Mouse (Mus musculus): ENCODE measurements around the gene Mex3a.

The Mex3a gene

DNA sequence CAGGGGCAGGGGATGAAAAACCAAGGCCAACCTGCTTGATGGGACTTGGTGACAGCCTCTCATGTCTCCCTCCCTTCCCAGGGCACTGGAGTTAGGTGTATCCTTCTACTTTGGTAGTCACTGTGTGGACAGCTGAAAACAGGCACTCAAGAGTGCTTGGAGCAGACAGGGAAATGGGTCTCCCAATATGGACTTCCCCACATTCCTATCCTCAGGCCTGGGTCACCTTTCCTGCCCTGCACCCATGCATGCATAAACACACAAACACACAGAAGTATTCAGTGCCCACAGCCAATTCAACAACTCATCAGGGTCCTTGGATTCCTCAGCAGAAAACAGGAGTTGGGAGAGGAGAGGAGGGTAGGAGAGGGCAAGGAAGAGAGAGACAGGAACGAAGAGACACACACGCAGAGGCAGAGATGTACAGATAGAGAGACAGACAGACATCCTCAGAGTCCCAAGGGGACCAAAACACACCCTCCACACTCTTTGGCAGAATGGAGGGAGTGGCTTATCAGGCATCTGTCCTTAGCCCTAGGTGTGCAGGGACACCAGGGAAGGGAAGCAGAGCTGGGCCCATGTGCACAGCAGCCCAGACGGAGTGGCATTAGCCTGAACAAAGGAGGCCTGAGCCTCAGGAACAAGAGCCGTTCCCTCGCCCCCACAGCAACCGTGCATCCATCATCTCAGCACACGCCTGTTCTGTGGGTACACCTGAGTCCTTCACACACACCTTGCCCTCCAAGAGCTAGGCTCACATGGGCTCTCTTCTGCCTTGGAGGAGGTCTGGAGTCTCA lies 2.8 kb upstream of the Mex3a start:
- no peak for DNase-seq

DNA sequence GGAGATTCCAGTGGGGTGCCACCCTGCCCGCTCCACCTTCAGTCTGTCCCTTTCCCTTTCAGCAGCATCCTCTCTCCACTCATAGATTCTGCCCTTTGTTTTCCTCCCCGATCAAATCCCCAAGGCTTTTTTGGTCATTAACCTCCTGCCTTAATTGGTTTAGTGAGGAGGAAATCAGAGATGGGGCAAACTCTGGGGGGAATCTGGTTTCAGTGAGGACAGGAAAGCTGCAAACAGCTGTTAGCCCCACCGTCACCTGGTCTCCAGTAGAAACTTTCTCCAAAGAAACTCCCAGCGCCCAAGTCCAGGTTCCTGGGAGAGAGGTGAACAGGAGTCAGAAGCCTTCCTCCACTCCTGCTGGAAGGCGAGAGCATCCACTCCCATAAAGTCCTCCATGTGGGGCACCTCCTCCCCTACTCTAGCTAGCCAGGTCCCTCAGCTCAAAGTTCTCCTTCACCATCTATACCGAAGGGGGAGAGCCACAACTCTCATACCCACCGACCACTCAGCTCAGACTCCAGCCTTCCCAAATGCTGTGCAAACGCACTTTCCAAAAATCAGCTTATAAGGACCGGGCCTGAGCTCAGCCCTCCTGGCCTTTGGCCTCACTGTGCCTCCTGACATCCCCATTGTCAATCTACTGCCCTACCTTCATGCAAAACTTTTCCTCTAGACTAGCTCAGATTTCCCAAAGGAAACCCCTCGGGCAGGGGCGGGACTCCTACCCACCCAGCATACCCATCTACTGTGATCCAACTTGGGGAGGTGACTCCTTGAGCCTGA lies 1.9 kb upstream of the Mex3a start:
- DNase-seq, result no peak

DNA sequence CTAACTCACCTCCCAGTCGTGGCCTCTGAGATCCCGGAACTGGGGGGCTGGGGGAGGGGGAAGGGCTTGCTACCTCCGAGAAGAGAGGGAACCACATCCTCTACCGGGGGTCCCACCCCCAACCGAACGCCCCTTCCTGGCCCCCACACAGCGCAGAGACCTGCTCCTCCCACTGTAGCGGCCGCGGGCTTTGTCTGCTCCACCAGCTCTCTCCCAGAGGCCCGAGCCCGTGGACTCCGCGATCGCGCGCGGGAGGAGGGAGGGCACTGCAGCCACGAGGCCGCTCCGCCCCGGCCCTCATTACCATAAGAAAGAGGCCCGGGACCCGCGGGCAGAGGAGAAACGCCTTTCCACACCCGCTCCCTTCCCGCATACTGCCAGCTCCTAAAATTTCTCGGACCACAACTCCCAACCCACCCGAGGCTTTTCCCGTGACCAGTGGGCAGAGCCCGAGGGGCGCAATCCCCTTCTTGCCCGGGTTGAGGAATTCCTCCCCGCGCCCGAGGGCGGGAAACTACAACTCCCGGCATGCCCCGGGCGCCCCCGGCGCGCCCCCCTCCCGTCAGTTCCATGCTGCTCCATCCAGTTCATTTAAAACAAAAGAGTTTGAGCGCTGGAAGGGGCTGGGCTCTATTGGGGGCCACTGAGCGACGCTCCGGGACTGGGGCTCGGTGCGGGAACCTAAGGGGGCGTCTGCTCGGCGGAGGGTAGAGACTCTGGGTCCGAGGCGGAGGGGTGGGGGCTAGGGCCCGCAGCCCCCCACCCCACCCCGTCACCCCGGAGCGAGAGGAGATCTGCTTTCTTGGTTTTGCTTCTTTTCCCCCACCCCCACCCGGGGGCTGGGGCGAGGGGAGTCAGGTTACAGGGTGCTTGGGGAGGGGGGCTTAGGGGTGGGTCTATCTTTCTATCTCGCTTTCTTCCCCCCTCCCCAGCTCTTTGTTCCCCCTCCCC lies 572 bp upstream of the Mex3a start:
- DNase-seq, result peak; percentile 82

GRCm38 (mm10) chr3:88532689-88533511 lies 705 bp downstream of the Mex3a start:
- DNase-seq, result no peak

DNA sequence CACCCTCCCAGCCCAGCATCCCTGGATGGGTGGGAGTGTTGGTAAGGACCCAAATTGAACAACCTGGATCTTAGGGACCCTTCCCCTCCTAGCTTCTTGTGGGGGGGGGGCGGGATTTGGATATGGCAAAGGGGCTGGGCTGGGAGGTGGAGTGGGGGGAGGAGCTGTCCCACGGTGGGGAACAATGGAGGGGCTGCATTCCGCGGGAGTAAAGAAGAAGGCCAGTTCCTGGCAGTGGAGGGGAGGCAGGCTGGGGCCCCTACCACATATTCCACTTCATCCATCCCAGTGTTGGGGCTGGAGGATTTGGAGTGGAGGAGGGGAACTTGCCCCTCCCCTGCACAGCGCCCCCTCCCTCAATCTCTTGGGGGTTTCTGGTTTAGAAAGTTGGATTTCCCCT lies 1.5 kb downstream of the Mex3a start:
- no peak for DNase-seq

- DNase-seq, result no peak
Measured at GRCm38 (mm10) chr3:88535005-88535404, 2.8 kb downstream of the Mex3a start.

DNA sequence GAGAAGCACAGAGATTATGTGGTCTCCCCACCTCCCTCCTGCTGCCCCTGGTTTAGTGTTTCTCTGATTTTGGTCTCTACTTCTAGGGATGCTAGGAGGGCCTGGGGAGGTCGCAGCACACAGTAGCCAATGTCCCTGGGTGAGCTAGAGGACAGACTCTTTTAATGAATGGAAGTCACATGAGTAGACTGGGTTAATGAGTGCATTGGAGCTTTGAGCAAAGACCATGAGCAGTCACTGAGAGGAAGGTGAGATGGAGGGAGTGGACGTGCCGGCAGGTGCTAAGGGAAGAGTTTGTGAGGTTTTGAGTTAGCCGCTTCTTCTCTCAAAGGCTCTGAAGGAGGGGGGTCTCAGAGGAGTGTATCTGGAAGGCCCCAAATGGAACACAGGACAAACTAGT lies 3.3 kb downstream of the Mex3a start:
- DNase-seq, result peak; percentile 50

- DNase-seq, result peak; percentile 86
Measured at GRCm38 (mm10) chr3:88536103-88536930, 4.1 kb downstream of the Mex3a start.

GRCm38 (mm10) chr3:88537146-88537545 lies 5.0 kb downstream of the Mex3a start:
- DNase-seq, result no peak

DNA sequence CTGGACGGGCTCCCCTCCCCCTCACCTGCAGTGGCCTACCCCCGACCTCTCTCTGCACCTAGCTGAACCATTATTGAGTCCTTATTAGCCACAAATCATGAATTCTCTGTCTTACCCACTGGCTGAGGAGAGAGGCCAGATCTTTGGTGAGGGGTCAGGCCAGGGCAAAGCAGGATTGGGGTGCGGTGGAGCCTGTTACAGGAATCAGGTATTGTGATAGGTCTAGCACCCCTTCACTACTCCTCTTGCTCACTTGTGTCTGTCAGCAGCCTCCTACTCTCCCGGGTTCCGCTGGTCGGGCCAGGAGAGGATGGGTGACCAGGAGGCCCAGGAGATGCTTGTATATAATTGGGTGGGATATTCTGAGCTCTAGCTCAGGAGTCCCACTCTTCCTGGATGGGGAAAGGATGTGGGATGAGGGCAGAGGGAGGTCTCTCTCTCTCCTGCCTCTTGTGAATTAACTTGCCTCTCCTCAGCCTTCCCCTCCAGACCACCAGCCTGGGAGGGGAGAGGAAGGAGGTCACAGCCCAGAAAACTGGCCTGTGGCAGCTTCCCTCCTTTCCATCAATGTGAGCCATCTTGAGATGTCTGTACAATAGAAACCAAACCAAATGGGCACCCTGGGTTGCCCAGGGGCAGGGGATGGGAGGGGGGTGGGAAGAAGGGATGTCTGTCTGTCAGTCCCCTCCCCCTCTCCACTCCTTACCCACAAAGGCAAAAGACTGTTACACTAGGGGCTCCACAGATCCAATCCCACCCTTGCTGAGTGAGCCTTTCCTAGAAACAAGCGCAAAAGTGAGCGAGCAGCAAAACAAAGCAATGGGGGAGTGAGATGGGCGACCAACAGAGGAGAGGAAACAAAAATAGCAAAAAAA lies 6.3 kb downstream of the Mex3a start:
- DNase-seq, result no peak

DNA sequence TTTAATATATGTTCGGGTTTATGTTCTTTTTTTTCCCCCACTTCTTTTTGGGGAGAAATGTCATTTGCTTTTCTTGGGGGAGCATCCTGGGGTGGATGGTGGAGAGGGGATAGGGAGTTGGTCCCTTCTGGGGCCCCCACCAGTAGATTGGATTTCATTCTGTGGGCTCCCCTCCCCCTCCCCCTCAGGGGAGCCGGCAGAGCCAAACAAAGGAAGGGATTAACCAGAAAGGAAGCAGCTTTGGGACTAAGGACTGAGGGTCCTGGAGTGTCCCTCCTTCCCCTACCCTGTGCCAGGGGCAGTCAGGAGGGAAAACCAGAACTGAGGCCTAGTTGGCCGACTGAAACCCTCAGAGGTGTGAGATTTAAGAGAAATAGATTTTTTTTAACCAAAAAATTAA lies 7.2 kb downstream of the Mex3a start:
- DNase-seq, result no peak

DNA sequence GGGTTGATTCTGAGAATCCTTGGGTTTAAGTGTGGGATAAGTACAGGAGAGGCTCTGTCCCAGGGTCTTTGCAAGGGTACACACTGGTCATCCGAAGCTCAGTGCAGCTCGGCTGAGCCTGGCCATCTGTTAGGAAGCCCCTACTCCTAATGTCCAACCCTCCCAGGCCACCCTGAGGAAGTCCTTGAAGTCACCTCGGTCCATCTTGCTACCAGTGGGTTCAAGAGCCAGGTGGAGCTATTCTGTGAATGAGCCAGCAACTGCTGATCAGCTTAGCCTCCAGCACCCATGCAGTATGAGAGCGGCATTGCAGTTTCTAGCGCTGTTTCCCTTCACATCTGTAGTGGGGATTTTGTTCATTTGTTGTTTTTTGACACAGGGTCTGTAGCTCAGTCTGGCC lies 7.9 kb downstream of the Mex3a start:
- no peak for DNase-seq

DNA sequence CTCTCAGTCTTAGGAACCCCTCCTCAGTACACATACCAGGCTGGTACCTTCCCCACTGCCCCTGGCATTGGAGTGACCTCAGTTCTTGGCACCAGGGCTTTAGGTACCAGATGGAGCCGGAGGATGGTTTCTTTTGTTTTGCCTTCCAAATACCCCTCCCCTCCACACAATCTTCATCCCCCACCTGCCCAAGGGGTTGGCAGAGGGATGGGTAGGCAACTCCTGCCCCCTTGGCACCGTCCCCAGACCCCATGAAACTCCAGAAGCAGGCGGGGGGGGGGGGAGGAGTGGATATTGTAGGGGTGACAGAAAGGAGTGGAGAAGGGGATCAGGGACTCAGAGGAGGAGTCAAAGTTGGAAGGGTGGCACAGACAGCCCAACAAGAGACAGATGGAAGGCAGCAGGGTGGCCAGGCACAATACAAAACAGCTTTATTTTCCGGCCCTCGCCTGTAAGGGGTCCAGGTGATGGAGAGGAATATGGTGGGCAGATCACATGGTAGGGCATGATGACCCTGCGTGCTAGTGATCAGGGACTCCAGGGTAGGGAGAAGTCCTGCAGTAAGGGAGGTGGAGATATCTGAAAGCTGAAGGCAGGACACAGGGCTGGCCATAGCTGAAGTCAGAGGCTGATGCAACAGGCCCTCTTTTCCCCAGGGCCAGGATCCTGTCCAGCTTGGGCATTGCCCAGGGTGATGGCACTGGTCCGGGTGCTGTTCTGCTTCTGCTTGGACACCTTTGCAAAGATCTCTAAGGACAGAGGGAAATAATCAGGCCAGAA lies 9.6 kb downstream of the Mex3a start:
- DNase-seq, result no peak

- DNase-seq, result no peak
Measured at GRCm38 (mm10) chr3:88542486-88542885, 10.3 kb downstream of the Mex3a start.

GRCm38 (mm10) chr3:88543174-88543573 lies 11.0 kb downstream of the Mex3a start:
- no peak for DNase-seq

GRCm38 (mm10) chr3:88543651-88544410 lies 11.6 kb downstream of the Mex3a start:
- DNase-seq, result no peak

DNA sequence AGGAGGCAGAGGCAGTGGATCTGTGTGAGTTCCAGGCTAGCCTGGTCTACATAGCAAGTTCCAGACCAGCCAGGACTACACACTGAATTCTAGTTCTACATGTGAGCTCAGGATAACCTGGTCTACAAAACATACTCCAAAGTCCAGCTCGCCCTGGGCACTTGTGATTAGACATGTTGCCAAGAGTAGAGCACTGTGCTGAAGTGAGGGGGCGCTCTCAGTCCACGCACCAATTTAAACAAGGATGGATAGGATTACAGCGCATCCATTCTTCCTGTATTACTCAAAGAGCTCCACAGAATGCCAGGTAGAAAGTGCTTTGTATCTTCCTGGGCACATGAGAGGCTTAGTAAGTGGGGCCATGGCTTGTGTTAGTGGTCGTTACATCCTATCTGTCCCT lies 12.3 kb downstream of the Mex3a start:
- DNase-seq, result peak; percentile 53

GRCm38 (mm10) chr3:88544955-88545591 lies 12.9 kb downstream of the Mex3a start:
- DNase-seq, result no peak
